Mouse (Mus musculus): ENCODE data around the gene Mmaa.

GRCm38 (mm10) chr8:79299704-79300103, 5.0 kb upstream of the Mmaa start:
- TF ChIP-seq CTCF (IDR thresholded peaks at IDR 0.05; ENCODE audit: insufficient read depth, low read length), result peak; percentile 41
- no peak for TF ChIP-seq POLR2A (IDR thresholded peaks at IDR 0.05; ENCODE audit: borderline replicate concordance, extremely low read depth, low read depth, low read length)
